Mouse (Mus musculus) thymus, postnatal 0 days (tissue): Measurements from ENCODE around the gene Fmo2. TPM values are rescaled to one million over a fixed set of nuclear protein-coding genes. Genes with fewer than 3 reads are reported as not detected.

ENCODE experiments used
- DNase-seq: peaks from one replicate; pipeline ENCODE4 v3.0.0-alpha.2; 2015; ENCODE audit warnings: low spot score
- polyA plus RNA-seq: library from polyadenylated mRNA; unstranded; fragments of >200 nt; fragmentation: Nextera tagmentation; extraction: Ambion mirVana; gene quantifications from 2 replicates; pipeline ENCODE4 v1.2.1, GENCODE M21; 2015

Fmo2 gene
- 0.68 and 0.76 TPM in 2 replicates for polyA plus RNA-seq

DNA sequence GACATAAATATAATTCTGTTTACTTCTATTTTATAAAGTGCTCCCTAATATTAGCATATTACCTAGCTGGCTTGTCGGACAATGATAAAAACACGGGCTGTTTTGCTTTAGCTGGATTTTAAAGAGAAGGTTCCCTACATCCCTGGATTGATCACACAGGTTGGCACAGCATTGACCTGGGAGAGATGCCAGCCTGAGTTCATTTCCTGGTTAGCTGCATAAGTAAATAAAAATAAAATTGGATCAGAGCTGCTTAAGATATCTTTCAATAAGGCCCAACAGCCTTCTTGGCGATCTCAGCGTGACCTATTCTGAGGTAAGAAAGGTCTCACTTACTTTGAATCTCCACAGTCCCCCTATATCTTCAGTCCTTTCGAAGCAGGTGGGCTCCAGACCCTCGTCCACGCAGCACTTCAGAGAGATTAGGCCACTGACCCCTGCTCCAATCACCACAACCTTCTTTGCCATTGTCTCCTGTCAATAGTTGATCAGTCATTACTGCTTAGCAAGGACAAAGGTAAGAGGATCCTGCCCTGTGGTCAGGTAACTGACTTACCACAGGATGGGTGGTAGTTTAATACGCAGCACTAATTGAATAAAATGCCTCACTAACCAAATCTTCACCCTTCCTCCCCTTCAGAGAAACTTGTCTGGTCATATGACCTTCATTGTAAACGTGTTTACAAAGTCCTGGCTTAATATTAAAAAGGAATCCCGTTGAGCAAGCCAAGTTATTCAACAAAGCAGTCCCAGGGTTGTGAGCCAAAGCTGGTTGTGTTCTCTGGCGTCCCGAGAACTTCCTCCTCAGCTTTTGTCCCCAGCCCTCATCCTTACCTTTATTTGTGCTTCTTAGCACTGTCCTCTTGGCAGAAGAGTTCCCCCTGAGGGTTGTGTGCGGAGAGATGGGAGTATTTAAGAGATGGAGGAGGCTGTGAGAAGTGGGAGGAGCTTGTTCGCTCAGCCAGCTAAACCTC lies at the start of gene Fmo2:
TSS of gene Fmo2 (minus strand) at position 889 of the 974 bp plus-strand sequence.
- no peak for DNase-seq

DNA sequence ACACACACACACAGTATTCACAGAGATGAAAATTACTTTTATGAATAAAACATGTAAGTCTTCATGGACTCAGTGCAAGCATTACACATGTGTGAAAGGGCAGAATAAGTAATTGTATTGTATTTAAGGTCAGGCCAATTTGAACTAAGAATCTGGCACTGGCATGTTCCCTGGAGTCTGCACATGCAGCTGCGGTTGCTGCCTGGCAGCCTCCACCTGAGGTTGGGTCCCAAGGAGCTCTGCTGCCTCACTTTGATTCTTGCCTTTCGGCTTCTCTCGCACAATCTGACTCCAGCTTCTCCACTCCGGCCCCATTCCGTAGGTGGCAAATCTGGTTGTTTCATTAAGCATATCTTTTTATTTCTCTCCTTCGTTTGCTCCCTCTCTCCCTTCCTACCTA lies 49.4 kb upstream of the Fmo2 start:
- no peak for DNase-seq

DNA sequence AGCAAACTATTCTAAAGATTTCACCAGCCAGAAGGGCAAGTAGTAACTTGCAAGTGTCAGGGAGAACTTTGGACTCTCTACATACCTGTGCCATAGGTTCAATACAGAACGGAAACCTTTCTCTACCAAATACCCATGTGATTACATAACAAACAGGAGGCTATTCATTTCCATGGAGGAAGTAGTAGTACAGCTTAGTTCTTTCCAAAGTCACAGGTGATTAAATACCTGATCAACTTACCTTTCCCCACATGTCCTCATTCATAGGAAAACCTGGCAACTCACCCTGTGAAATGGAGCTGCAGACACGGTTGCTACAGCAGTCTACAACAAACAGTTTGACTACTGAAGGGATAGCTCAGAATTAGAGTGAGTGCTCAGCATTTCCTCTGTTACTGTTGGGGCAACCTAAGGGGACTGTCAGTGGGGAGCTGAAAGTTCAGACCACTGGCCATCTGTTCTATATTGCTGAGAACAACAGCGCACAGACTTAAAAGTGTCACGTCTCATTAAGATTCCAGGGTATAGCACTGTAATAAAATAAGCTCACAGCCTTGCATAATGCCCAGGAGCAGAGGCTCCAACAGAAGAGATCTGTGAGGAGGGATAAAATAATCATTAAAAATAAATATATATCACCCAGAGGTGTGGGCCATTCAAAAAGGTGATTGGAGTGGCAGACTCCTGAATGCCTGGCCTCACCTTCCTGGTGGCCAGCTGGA lies 48.5 kb upstream of the Fmo2 start:
- DNase-seq = no peak

DNA sequence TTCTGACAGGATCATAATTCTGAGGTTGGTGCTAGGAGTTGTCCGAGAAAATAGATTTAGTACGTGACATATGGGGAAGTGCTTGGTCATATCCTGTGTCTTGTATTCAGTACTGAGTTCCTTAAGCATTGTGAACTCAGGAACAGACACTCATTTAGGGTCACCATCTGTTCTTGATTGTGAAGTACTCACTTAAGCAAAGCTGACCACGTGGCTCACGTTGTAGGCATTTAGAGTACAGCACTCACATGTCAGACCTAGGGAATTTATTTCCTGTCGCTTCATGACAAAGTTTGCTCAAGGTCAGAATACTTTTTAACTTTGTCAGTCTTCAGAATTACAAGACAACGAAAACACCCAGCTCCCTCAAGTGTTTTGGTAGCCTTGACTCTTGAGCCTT lies 45.2 kb upstream of the Fmo2 start:
- no peak for DNase-seq

DNA sequence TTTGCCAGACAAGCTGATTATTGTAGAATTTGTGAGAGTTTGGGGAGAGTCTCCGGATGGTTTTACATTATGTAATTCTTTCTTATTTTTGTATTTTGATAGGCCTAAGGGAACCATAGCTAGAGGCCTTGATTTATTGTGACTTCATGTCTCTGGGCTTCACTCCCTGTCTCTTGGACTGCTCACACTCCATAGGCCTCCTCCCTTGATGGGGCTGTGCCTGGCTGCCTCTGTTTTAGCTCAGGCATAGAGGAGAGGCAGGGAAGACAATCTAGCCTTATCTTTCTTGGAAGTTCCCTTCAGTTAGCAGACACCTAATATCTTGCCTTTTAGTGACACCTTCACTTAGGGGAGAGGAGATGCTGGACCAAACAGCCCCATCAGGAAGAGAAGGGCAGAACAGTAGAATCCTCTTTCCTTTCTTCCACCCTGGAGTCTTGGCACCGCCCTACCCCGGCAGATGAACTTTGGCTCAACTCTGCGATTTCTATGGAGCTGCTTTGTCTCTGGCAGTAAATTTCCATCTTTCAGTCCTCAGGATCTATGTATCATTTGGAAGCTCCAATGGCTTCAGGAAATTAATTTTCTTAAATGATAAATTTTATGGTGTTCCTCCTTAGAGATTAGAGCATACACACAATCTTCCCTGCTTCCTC lies 40.3 kb upstream of the Fmo2 start:
- DNase-seq = no peak

DNA sequence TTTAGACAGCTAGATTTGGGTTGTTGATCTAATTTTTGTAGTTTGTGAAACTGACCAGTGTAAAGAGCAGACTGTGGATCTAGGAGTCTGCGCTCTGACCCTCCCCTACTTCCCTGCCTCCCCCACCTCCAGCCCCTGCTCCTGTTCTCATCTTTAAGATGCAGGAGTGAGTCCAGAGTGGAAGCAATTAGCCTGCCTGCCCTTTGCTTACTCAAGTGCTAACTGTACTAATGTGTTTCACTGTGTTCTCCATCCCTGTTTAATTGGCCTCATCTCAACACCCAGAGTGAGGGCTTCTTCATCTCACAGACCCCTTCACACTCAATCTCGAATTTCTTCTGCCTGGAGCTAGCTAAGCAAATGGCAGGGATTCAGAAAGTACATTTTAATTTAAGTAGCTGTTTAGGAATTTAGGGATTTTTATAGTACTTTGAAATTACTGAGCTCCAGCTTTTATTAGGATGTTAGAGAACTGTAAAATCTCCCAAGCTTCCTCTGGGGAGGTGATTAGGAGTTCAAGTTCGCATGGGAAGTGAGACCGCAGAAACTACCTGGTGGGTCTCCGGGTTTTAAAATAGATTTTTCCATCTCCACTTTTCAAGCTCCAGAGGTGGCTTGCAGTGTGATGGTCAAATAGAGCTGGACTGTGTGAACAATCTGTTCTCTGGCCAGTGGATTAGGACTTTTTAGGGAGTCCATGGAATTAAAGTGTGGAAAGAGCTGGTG lies 39.6 kb upstream of the Fmo2 start:
- DNase-seq = no peak

DNA sequence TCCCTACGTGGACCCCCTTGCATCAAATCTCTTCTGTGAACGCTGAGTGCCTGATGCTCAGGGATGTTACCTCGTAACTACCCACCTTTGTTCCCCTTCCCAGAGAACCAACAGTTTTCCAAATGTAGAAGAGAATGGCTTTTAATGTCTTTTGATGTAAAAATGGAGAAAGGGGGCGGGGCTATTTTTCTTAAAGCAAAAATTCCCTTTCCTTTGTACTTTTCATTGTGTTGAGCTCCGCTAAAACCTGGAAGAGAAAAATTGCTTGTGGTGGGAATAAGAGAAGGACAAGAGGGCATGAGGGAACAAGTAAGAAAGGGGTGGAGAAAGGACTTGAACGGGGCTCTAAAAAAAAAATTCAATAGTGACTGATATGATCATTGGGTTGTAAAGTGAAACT lies 38.9 kb upstream of the Fmo2 start, which contains the start of gene Fmo6:
TSS of gene Fmo6 (minus strand) at position 101 of the 400 bp plus-strand sequence.
- DNase-seq = no peak

DNA sequence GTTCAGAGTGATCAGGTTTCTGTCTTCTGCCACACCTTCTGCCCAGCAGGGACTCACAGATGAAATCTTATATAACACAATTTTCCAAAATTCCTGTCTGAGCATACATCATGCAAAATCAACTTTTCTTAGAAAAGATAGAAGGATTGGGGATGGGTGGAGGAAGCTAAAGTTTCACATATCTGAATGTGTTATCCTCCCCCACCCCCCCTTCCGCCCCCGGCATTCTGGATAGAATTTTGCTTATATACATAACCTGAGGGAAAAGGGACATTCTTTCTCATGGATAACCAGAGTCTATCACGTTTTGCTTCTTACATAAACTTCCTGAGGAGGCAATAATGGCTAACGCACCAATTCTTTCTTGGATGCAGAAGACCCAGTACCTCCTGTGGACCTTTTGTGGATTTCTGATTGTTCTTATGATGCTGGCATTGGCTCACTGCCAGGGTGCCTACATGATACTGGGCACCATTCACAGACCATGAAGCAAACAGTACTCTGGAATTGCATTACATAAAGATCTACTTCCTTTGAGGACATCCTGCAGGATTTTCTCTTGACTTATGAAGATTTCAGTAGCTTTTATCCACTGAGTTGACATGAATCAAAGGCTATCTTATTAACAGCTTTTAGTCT lies 36.0 kb upstream of the Fmo2 start:
- no peak for DNase-seq

DNA sequence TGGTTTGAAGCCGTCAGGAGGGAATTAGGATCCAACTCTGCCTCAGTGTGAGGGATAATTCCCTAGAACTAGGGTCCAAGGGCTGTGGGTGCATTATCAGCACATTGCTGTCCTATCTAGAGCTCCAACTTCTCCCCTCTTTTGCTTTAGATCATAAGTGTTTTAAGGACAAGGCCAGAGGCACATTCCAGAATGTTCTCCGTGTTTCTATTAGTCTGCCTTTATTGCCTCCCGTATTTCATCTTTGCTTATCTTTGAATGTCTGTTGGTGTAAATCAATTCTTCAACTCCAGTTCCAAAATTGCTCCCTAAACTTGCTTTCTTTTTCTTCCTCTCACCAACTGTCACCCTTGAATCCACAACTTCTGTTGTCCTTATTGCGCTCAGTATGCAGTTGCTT lies 33.9 kb upstream of the Fmo2 start:
- no peak for DNase-seq

DNA sequence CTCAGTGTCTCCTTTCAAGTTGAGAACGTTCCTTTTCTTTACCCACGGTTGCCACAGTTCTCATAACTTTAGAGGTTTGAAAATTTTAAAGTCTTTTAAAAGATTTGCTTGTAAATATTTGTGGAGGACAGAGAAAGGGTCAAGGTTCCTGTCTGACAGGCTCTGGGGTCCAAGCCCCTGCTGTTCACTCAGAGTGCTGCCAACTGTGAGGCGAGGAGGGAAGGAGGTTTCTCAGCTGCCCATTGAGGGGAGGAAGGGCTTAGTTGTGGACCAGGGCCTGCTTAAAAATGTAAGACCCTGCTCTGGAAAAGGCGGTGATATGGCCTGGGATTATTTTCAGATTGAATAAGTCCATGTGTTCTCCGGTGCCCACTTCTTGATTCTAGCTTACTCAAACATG lies 33.4 kb upstream of the Fmo2 start:
- no peak for DNase-seq

DNA sequence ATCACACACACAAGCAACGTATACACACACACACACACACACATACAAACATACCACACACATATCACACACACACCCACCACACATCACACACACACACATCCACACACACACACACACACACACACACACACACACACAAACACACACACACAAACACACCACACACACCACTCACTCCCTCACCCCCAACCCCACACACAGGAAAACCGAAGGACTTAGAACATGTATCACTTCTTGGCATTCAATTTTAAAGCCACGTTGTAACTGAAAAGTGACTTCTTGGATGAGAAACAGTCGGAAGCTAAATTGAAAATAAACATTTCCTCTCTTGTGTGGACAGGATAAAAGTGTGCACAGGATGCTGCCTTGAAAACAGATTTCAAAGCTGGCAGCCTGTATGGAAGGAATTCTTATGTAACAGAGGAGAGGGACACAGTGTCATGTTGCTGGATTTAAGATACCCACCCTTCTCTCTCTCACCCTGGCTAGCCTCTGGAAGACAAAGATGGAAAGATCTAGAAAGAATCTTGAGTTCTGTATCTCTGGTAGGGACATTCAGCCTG lies 32.9 kb upstream of the Fmo2 start:
- no peak for DNase-seq

DNA sequence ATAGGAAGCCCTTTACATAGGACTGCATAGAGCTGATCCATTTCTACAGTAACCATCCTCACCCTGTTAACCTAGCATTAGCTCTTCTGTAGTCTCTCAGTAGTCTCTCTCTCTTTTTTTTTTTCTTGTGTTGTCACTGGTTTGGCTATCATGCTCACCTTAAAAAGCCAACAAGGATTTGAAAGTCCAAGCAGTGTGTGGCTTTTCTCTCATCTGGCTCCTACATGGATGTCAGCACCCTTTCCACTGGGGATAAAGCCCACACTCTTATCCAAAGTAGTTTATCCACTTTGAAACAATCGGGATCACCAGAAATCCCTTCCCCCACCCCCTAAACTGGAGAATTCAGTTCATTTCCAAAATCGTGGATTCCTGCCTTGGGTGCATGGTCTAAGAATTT lies 32.1 kb upstream of the Fmo2 start:
- no peak for DNase-seq

DNA sequence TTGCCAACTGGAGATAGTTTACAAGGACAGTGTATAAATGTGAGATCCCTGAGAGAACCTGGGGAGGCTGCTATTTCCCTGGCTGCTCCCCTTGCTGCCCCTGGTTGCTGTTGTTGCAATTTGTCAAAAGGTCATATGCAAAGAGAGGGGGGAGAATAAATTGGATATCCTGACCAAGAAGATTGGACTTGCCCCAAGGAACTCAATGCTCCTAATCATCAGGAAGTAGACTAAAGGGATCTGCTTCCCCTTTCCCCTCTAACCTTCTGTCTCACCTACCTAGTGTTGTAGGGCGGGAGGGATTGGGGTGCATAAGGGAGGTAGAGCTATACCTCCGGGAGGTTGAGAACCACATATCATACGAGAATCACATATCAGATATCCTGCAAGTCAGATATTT lies 30.6 kb upstream of the Fmo2 start:
- DNase-seq = no peak

DNA sequence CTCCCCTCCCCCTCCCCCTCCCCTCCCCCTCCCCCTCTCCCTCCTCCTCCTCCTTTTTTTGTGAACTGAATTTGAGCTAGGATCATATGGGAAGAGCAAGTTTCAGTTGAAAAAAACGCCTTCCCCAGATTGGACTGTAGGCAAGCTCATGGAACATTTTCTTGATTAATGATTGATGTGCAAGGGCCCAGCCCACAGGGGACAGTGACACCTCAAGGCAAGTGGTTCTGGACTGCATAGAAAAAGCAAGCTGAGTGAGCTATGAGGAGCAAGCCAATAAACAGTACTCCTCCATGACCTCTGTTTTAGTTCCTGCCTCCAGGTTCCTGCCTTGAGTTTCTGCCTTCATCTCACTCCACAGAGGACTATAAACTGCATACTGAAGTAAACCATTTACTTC lies 26.6 kb upstream of the Fmo2 start:
- DNase-seq = no peak

DNA sequence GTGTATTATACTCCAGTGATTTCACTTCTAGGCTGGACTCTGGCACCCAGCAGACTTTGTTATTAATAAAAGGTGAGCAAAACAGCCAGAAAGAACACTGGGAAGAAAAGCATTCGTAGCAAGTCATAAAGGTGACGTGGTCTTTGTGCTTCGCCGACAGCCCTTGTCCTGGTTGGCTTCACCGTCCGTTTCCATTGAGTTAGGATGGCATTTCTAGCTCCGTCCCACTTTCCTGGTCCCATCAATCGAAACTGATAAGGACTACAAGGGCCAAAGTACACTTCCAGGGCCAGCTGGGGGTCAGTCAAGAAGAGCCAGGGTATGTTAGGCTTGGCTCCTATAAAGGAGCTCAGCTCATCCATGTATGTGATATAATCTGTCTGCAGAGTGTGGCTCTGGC lies 18.1 kb upstream of the Fmo2 start:
- no peak for DNase-seq

DNA sequence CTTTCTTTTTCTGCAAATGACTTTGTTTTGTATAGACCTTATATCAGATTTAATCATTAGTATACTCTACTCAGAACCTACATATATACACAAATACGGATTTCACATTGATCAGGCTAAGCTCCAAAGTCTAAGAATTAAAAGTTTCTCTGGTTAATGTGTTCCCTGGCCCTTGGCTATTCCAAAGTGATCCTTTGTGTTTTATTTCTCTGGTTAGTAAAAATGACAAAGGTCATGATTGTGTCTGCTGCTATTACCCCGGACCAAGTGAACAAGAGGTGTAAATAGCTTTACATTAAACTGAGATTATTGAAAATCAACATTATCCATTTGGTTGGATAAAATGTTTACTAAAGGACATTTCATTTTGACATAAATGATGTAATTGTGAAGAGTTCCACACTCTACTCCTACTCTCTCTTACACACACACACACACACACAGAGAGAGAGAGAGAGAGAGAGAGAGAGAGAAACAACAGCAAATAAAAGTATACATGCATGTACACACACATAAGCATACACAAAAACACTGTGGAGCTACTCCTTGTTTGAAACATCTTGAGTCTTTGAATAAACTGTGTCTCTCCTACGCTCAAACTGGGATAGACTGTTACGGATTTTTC lies 16.5 kb upstream of the Fmo2 start:
- no peak for DNase-seq

DNA sequence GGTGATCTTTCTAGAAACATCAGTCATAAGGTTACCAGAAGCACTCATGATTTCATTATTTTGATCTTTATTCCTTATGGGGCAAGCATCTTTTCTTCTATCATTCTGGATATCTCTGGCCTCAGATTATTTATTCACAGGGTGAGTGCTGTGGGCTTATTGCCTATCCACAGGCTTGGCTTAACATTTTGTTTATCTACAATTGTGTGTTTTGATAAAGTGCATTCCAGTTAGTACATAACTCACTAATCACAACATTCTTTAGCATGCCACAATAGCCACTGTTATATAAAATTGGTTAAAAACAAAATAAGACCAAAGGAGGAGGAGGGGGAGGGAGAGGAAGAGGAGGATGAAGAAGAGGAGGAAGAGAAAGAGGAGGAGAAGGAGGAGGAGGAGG lies 13.6 kb upstream of the Fmo2 start:
- no peak for DNase-seq

DNA sequence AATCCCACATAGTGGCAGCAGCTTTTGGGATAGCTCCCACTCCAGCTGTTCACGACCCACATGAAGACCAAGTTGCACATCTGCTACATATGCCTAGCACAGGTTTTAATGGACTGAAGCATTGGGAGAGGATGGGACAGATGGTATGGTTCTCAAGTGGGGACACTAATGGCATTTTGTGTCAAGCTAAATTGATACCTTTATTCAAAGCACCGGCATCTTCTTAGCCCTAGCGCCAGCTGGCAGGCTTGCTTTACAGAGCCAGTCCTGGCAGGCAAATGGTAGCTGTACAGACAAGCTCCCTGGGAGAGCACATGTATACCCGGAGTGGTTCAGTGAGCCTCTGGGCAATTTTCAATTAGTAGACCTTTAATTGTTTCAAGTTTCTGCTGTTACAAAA lies 3.4 kb upstream of the Fmo2 start:
- DNase-seq = no peak

DNA sequence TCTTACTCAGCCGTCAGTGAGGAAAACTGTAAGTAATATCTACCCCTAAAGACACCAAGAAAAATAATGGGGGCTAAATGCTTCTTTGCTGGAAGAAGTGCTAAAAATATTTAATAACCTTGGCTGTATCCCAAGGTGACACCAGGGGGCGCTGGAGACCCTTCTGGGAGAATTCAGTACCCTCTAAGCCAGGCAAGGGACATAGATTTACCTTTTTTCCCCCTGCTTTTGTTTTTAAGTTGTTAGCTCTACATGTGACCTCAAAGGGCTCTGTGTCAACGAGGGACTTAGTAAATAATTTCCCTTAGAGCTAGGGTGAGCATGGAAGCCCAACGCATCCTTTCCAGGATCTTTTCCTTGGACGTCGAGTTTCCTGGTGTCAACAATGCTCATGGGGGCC lies 2.6 kb downstream of the Fmo2 start:
- peak; percentile 44 for DNase-seq

DNA sequence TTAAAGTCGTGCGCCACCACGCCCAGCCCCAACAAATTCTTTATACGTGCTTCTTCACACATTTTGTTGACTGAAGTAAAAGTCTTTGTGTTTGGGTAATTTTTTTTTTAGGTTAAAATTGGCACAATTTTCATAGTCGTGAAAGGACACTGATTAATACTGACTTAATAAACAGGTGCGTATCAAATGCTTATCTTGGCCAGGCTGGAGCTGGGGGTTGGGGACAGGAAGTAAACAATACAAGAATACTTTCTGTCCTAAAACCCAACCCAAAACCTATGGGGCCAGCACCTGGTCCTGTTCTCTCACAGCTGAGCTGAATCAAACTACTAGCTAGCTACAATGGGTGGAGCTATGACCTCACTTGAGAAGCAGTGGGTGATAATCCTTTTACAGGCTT lies 5.5 kb downstream of the Fmo2 start:
- no peak for DNase-seq
